Mouse (Mus musculus) liver, adult 2 months (tissue): Measurements from ENCODE around the gene Agtpbp1.

ENCODE experiments used
- CTCF ChIP-seq: fragments of 200-500 bp; IDR thresholded peaks from 2 replicates; pipeline ENCODE4 v1.5.1; 2011; ENCODE audit warnings: low read depth, low read length, control low read depth
- POLR2A ChIP-seq: fragments of 200-500 bp; IDR thresholded peaks from 2 replicates; pipeline ENCODE4 v1.6.1; 2011; ENCODE audit warnings: low read length, control low read depth; ENCODE audit not compliant: insufficient read depth; ENCODE audit errors: extremely low read depth

DNA sequence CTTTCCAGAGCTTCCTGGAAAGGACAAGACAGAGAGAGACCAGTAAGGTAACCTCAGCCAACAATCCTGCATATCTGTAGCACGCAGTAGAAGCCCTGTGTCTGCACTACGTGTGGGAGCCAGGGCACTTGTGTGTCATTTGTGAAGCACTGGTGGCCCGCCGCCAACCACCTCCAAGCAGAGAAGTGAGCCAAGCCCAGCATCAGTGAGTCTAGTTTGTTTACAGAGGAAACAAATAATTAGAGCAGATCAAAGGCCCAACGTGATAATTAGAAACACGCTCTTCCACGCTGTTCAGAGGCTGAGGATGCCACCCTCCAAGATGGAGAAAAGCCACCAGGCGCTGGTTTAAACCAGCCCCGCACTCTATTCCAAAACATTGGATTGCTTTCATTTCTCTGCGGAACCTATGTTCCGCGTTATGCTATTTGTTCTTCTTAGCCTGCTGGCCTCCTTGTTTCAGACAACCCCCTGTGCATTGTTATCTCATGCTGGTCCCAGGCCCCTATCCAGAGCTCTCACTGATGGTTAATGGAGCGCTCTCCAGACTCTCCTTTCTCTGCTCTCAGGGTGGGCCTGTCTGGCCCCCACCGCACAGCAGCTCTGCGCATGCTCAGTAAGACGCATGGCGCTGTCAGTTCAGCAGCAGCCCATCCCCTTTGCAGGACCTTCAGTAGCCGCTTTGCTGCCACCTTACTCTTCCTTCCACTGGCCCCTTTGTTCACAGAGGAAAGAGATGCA is 153.7 kb downstream of the Agtpbp1 start:
- TF ChIP-seq CTCF (no peak), POLR2A (no peak)
